Mouse (Mus musculus) spleen, postnatal 14 days (tissue): ENCODE measurements around the gene Hapln2.

Source experiments
- DNase-seq, 2 experiments: peaks; one replicate each; pipeline ENCODE4 v3.0.0; 2021 to 2022; ENCODE audit warnings: low spot score in 2 of 2

The Hapln2 gene

GRCm38 (mm10) chr3:87981894-87982835, 45.2 kb downstream of the Hapln2 start:
- DNase-seq, result no peak

- no peak for DNase-seq
Observed at GRCm38 (mm10) chr3:87981214-87981760, 46.1 kb downstream of the Hapln2 start.

GRCm38 (mm10) chr3:87980728-87981127, 46.7 kb downstream of the Hapln2 start:
- no peak for DNase-seq

- DNase-seq, result no peak
Observed at GRCm38 (mm10) chr3:87980085-87980484, 47.3 kb downstream of the Hapln2 start.

- no peak for DNase-seq
Observed at GRCm38 (mm10) chr3:87979493-87979892, 47.9 kb downstream of the Hapln2 start.

- DNase-seq, result no peak
Observed at GRCm38 (mm10) chr3:87974381-87974987, 52.9 kb downstream of the Hapln2 start.

- no peak for DNase-seq
Observed at GRCm38 (mm10) chr3:87973593-87974380, 53.6 kb downstream of the Hapln2 start.

GRCm38 (mm10) chr3:87972776-87973175, 54.6 kb downstream of the Hapln2 start:
- DNase-seq, result no peak

- no peak for DNase-seq
Observed at GRCm38 (mm10) chr3:87972203-87972664, 55.1 kb downstream of the Hapln2 start.
